Mouse (Mus musculus): ENCODE measurements around the gene Stmn1. TPM values are rescaled to one million over a fixed set of nuclear protein-coding genes. Genes with fewer than 3 reads are reported as not detected.
A peak's percentile ranks its signal among the peaks of the same experiment; 100 is the strongest.

The Stmn1 gene
- polyA plus RNA-seq, 1 experiment from 2014 or later: 7,758 TPM

DNA sequence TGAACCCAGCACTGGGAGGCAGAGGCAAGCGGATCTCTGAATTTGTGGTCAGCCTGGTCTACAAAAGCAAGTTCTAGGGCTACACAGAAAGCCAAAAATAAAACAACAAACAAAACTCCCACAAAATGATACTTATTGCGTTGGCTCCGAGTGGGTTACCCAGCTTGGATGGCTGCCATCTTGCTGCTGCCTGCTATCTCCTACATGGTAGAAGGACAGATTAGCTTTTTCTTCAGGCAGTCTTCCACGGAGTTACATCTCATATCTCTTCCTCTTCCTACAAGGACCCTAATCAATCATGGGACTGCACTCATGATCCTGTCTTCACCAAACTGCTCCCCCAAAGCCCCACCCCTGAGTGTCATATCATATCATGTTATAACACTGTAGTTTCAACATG lies 28.2 kb upstream of the Stmn1 start:
- H3K36me3 ChIP-seq (ENCODE audit: control insufficient read depth, insufficient read depth, low read length): no peaks in the 10 kb centered on the region
- H3K4me3 ChIP-seq (ENCODE audit: low read depth, low read length): no peak overlapping the region
- no peaks in the 10 kb centered on the region for H3K9me3 ChIP-seq (replicated peaks; ENCODE audit: control insufficient read depth, low read length, poor library complexity, severe bottlenecking)
- no peak overlapping the region for H3K9ac ChIP-seq (ENCODE audit: low read depth, low read length)
- no peak for ATAC-seq
- H3K4me1 ChIP-seq (ENCODE audit: control insufficient read depth, insufficient read depth, low read length): peaks cover 5% of the 10 kb centered on the region
- no peak overlapping the region for H3K4me2 ChIP-seq (ENCODE audit: low read length)
- no peaks in the 10 kb centered on the region for H3K27me3 ChIP-seq (ENCODE audit: control insufficient read depth, insufficient read depth, low read depth, low read length)
- no peak overlapping the region for H3K27ac ChIP-seq (ENCODE audit: low read length)
- WGBS: 92% methylated on average over 4 of the region's 4 CpGs

GRCm38 (mm10) chr4:134442216-134442615 lies 25.9 kb upstream of the Stmn1 start:
- Histone ChIP-seq H3K4me2 (ENCODE audit: low read length) (no peak overlapping the region), H3K36me3 (ENCODE audit: control insufficient read depth, insufficient read depth, low read length) (no peaks in the 10 kb centered on the region), H3K27me3 (ENCODE audit: control insufficient read depth, insufficient read depth, low read depth, low read length) (no peaks in the 10 kb centered on the region), H3K9me3 (replicated peaks; ENCODE audit: control insufficient read depth, low read length, poor library complexity, severe bottlenecking) (no peaks in the 10 kb centered on the region), H3K4me1 (ENCODE audit: control insufficient read depth, insufficient read depth, low read length) (peaks cover 16% of the 10 kb centered on the region), H3K4me3 (ENCODE audit: low read depth, low read length) (no peak overlapping the region), H3K27ac (ENCODE audit: low read length) (no peak overlapping the region), H3K9ac (ENCODE audit: low read depth, low read length) (no peak overlapping the region)
- ATAC-seq: no peak
- 91% methylated on average over 4 of the region's 4 CpGs for WGBS

- no peaks in the 10 kb centered on the region for H3K9me3 ChIP-seq (replicated peaks; ENCODE audit: control insufficient read depth, low read length, poor library complexity, severe bottlenecking)
- H3K4me2 ChIP-seq (ENCODE audit: low read length): no peak overlapping the region
- H3K36me3 ChIP-seq (ENCODE audit: control insufficient read depth, insufficient read depth, low read length): no peaks in the 10 kb centered on the region
- no peak overlapping the region for H3K4me3 ChIP-seq (ENCODE audit: low read depth, low read length)
- ATAC-seq: no peak
- no peaks in the 10 kb centered on the region for H3K27me3 ChIP-seq (ENCODE audit: control insufficient read depth, insufficient read depth, low read depth, low read length)
- H3K4me1 ChIP-seq (ENCODE audit: control insufficient read depth, insufficient read depth, low read length): peaks cover 19% of the 10 kb centered on the region
- no peak overlapping the region for H3K9ac ChIP-seq (ENCODE audit: low read depth, low read length)
- no peak overlapping the region; the same call in 1 of the 2 replicates for H3K27ac ChIP-seq (ENCODE audit: low read length)
- 40% methylated on average over 7 of the region's 7 CpGs for WGBS
Measured at GRCm38 (mm10) chr4:134443589-134443988, 24.5 kb upstream of the Stmn1 start.

DNA sequence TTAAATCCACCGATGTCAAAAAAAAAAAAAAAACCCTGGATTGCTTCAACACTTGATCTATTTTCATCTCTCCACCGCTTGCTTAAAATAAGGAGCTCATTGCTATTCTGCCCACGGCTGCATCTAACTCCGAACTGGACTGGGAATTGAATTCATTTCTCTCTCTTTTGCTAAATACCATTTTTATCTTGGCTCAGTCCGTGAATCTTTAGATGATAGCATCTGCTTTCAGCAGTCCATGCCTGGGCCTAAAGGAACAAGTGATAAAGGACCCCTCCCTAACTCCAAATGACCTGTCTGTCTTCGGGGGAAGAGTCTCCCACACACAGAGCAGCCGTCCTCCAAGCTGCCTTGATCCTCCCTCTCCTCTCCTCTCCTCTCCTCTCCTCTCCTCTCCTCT lies 23.2 kb upstream of the Stmn1 start:
- H3K27me3 ChIP-seq (ENCODE audit: control insufficient read depth, insufficient read depth, low read depth, low read length): no peaks in the 10 kb centered on the region
- H3K9ac ChIP-seq (ENCODE audit: low read depth, low read length): no peak overlapping the region
- H3K36me3 ChIP-seq (ENCODE audit: control insufficient read depth, insufficient read depth, low read length): no peaks in the 10 kb centered on the region
- ATAC-seq: no peak
- peaks cover 33% of the 10 kb centered on the region for H3K4me1 ChIP-seq (ENCODE audit: control insufficient read depth, insufficient read depth, low read length)
- no peaks in the 10 kb centered on the region for H3K9me3 ChIP-seq (replicated peaks; ENCODE audit: control insufficient read depth, low read length, poor library complexity, severe bottlenecking)
- H3K4me3 ChIP-seq (ENCODE audit: low read depth, low read length): no peak overlapping the region
- H3K4me2 ChIP-seq (ENCODE audit: low read length): no peak overlapping the region
- peak overlapping the region; percentile 81 for H3K27ac ChIP-seq (ENCODE audit: low read length)
- 22% methylated on average over 7 of the region's 7 CpGs for whole genome bisulfite sequencing

GRCm38 (mm10) chr4:134445489-134445888 lies 22.6 kb upstream of the Stmn1 start:
- 69% methylated on average over 1 of the region's 1 CpGs for WGBS
- Histone ChIP-seq H3K9me3 (replicated peaks; ENCODE audit: control insufficient read depth, low read length, poor library complexity, severe bottlenecking) (no peaks in the 10 kb centered on the region), H3K27me3 (ENCODE audit: control insufficient read depth, insufficient read depth, low read depth, low read length) (no peaks in the 10 kb centered on the region), H3K9ac (ENCODE audit: low read depth, low read length) (no peak overlapping the region), H3K27ac (ENCODE audit: low read length) (peak overlapping the region; percentile 81), H3K36me3 (ENCODE audit: control insufficient read depth, insufficient read depth, low read length) (no peaks in the 10 kb centered on the region), H3K4me1 (ENCODE audit: control insufficient read depth, insufficient read depth, low read length) (peaks cover 38% of the 10 kb centered on the region), H3K4me3 (ENCODE audit: low read depth, low read length) (no peak overlapping the region), H3K4me2 (ENCODE audit: low read length) (no peak overlapping the region)
- no peak for ATAC-seq

- Histone ChIP-seq H3K4me2 (ENCODE audit: low read length) (no peak overlapping the region), H3K4me1 (ENCODE audit: control insufficient read depth, insufficient read depth, low read length) (peaks cover 54% of the 10 kb centered on the region), H3K9ac (ENCODE audit: low read depth, low read length) (no peak overlapping the region), H3K9me3 (replicated peaks; ENCODE audit: control insufficient read depth, low read length, poor library complexity, severe bottlenecking) (no peaks in the 10 kb centered on the region), H3K4me3 (ENCODE audit: low read depth, low read length) (no peak overlapping the region), H3K36me3 (ENCODE audit: control insufficient read depth, insufficient read depth, low read length) (no peaks in the 10 kb centered on the region), H3K27ac (ENCODE audit: low read length) (0 out of 2 replicates have a peak overlapping the region, but pooled peaks have one; percentile 36), H3K27me3 (ENCODE audit: control insufficient read depth, insufficient read depth, low read depth, low read length) (no peaks in the 10 kb centered on the region)
- ATAC-seq: no peak
- 52% methylated on average over 23 of the region's 23 CpGs for WGBS
Measured at GRCm38 (mm10) chr4:134447966-134448365, 20.2 kb upstream of the Stmn1 start.

DNA sequence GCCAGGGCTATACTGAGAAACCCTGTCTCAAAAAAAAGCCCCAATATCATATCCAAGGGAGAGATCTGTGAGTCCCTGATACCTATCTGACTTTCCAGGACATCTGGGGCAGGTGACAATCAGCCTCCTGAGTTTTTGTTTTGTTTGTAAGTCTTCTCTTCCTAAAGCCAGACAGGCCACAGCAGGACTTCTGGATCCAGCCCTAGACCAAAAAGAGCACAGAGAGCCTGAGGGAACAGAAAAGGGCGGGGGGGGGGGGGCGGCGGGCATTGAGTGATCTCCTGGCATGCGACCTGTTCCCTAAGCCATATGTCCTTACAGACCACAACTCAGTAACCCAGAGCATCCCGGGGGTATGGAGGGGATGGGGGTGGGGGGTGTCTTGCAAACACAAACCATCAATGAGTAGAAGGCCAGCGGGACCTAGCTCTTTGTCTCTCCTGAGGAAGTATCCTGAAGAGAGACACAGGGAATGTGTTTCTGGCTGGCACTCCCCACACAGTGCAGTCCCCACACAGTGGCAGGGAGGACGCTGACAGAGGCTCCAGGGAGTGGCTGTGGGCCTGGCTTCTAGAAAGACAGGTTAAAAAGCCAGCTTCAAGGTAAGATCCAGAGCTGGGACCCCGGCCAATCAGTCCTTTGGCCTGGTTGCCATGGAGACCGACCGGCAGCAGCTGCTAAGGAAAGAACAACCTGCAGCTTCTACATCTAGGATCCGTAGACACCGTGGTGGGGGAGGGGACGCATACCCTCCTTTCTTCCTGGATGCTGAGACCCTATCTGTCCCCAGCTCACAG lies 18.3 kb upstream of the Stmn1 start:
- WGBS: 11% methylated on average over 13 of the region's 13 CpGs
- Histone ChIP-seq H3K36me3 (ENCODE audit: control insufficient read depth, insufficient read depth, low read length) (no peaks in the 10 kb centered on the region), H3K4me2 (ENCODE audit: low read length) (peak overlapping the region; percentile 42), H3K9ac (ENCODE audit: low read depth, low read length) (peak overlapping the region; percentile 65), H3K4me3 (ENCODE audit: low read depth, low read length) (no peak overlapping the region), H3K9me3 (replicated peaks; ENCODE audit: control insufficient read depth, low read length, poor library complexity, severe bottlenecking) (no peaks in the 10 kb centered on the region), H3K27me3 (ENCODE audit: control insufficient read depth, insufficient read depth, low read depth, low read length) (no peaks in the 10 kb centered on the region), H3K4me1 (ENCODE audit: control insufficient read depth, insufficient read depth, low read length) (peaks cover 60% of the 10 kb centered on the region), H3K27ac (ENCODE audit: low read length) (peak overlapping the region; percentile 98)
- peak; percentile 76 for ATAC-seq

- Histone ChIP-seq H3K9ac (ENCODE audit: low read depth, low read length) (peak overlapping the region; percentile 65), H3K4me3 (ENCODE audit: low read depth, low read length) (no peak overlapping the region), H3K27ac (ENCODE audit: low read length) (peak overlapping the region; percentile 98), H3K4me1 (ENCODE audit: control insufficient read depth, insufficient read depth, low read length) (peaks cover 53% of the 10 kb centered on the region), H3K9me3 (replicated peaks; ENCODE audit: control insufficient read depth, low read length, poor library complexity, severe bottlenecking) (no peaks in the 10 kb centered on the region), H3K36me3 (ENCODE audit: control insufficient read depth, insufficient read depth, low read length) (no peaks in the 10 kb centered on the region), H3K4me2 (ENCODE audit: low read length) (peak overlapping the region; percentile 42), H3K27me3 (ENCODE audit: control insufficient read depth, insufficient read depth, low read depth, low read length) (no peaks in the 10 kb centered on the region)
- peak; percentile 46; the same call in 1 of the 2 replicates for ATAC-seq
- 8% methylated on average over 20 of the region's 20 CpGs for WGBS
Measured at GRCm38 (mm10) chr4:134450392-134451195, 17.5 kb upstream of the Stmn1 start.

GRCm38 (mm10) chr4:134451484-134451883 lies 16.6 kb upstream of the Stmn1 start:
- peaks cover 48% of the 10 kb centered on the region for H3K4me1 ChIP-seq (ENCODE audit: control insufficient read depth, insufficient read depth, low read length)
- no peak overlapping the region for H3K4me2 ChIP-seq (ENCODE audit: low read length)
- 45% methylated on average over 9 of the region's 9 CpGs for WGBS
- no peaks in the 10 kb centered on the region for H3K27me3 ChIP-seq (ENCODE audit: control insufficient read depth, insufficient read depth, low read depth, low read length)
- H3K9ac ChIP-seq (ENCODE audit: low read depth, low read length): no peak overlapping the region
- peak overlapping the region; percentile 98 for H3K27ac ChIP-seq (ENCODE audit: low read length)
- no peaks in the 10 kb centered on the region for H3K36me3 ChIP-seq (ENCODE audit: control insufficient read depth, insufficient read depth, low read length)
- H3K4me3 ChIP-seq (ENCODE audit: low read depth, low read length): no peak overlapping the region
- no peaks in the 10 kb centered on the region for H3K9me3 ChIP-seq (replicated peaks; ENCODE audit: control insufficient read depth, low read length, poor library complexity, severe bottlenecking)
- ATAC-seq: no peak

All from midbrain, embryonic 16.5 days (tissue).